Mouse (Mus musculus) liver, embryonic 13.5 days (tissue): Measurements from ENCODE around the gene Ccdc134. TPM values are rescaled to one million over a fixed set of nuclear protein-coding genes. Genes with fewer than 3 reads are reported as not detected.
A peak's percentile ranks its signal among the peaks of the same experiment; 100 is the strongest.

Experiments used
- ATAC-seq: fragments of 200-750 bp; cut with Nextera tagmentation; 2 replicates; pipeline ENCODE4 v1.8.0; 2017; ENCODE audit warnings: low read depth, mild to moderate bottlenecking, moderate number of reproducible peaks, moderate library complexity
- DNase-seq: peaks from one replicate; pipeline ENCODE4 v3.0.0; 2022
- H3K27ac ChIP-seq: fragments of 300-500 bp; sonication (generic); 2 replicates; pipeline ENCODE4 v1.5.1; 2015; ENCODE audit warnings: moderate library complexity, mild to moderate bottlenecking, inconsistent platforms
- H3K27me3 ChIP-seq: fragments of 300-500 bp; sonication (generic); 2 replicates; pipeline ENCODE4 v1.6.1; 2015; ENCODE audit warnings: mild to moderate bottlenecking, inconsistent platforms
- H3K36me3 ChIP-seq: fragments of 300-500 bp; sonication (generic); 2 replicates; pipeline ENCODE4 v1.6.1; 2015; ENCODE audit warnings: mild to moderate bottlenecking, inconsistent platforms
- H3K4me1 ChIP-seq: fragments of 300-500 bp; sonication (generic); replicated peaks from 2 replicates; pipeline ENCODE4 v1.6.1; 2015; ENCODE audit warnings: inconsistent platforms
- H3K4me2 ChIP-seq: fragments of 300-500 bp; sonication (generic); 2 replicates; pipeline ENCODE4 v1.6.1; 2015; ENCODE audit warnings: inconsistent platforms, mild to moderate bottlenecking, moderate library complexity
- H3K4me3 ChIP-seq: fragments of 300-500 bp; sonication (generic); replicated peaks from 2 replicates; pipeline ENCODE4 v1.5.1; 2015; ENCODE audit warnings: mild to moderate bottlenecking, inconsistent platforms
- H3K9ac ChIP-seq: fragments of 300-500 bp; sonication (generic); 2 replicates; pipeline ENCODE4 v1.6.1; 2015; ENCODE audit warnings: mild to moderate bottlenecking, inconsistent platforms
- H3K9me3 ChIP-seq: fragments of 300-500 bp; sonication (generic); replicated peaks from 2 replicates; pipeline ENCODE4 v1.6.1; 2016; ENCODE audit warnings: inconsistent platforms
- WGBS: fragments of 180-500 bp; shearing (Covaris S2); methylation state at CpG from one replicate; pipeline ENCODE4 v1.1.7; 2015; ENCODE audit not compliant: insufficient replicate concordance; 5-methylcytosine and 5-hydroxymethylcytosine counted together
- polyA plus RNA-seq: library from polyadenylated mRNA; unstranded; fragments of >200 nt; fragmentation: Nextera tagmentation; extraction: Ambion mirVana; gene quantifications from 2 replicates; pipeline ENCODE4 v1.2.1, GENCODE M21; 2015

Ccdc134 gene
- polyA plus RNA-seq, 1 experiment from 2014 or later: 8.2 TPM

DNA sequence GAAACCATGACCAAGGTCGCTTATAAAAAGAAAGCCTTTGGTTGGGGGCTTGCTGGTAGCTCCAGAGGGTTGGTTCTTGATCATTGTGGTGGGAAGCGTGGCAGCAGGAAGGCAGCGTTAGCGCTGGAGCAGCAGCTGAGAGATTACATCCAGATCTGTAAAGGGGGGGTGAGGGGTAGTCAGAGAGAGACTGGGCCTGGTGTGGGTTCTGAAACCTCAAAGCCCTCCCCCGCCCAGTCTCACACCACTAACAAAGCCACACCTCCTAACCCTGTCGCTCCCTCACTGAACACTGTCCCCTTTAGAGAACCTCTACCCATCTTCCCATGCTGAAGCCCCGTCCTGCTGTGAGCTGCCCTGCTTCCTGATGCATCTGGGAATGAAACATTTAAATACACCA, 2.9 kb downstream of the Ccdc134 start:
- WGBS: 41% methylated on average over 7 of the region's 7 CpGs
- H3K4me2 ChIP-seq: no peak overlapping the region
- no peaks in the 10 kb centered on the region for H3K9me3 ChIP-seq
- H3K27me3 ChIP-seq: no peaks in the 10 kb centered on the region
- H3K27ac ChIP-seq: no peak overlapping the region
- H3K9ac ChIP-seq: 0 out of 2 replicates have a peak overlapping the region, but pooled peaks have one; percentile 6
- H3K4me3 ChIP-seq: no peak overlapping the region
- no peak for ATAC-seq
- no peak for DNase-seq
- peaks cover 22% of the 10 kb centered on the region for H3K36me3 ChIP-seq
- peaks cover 35% of the 10 kb centered on the region for H3K4me1 ChIP-seq

DNA sequence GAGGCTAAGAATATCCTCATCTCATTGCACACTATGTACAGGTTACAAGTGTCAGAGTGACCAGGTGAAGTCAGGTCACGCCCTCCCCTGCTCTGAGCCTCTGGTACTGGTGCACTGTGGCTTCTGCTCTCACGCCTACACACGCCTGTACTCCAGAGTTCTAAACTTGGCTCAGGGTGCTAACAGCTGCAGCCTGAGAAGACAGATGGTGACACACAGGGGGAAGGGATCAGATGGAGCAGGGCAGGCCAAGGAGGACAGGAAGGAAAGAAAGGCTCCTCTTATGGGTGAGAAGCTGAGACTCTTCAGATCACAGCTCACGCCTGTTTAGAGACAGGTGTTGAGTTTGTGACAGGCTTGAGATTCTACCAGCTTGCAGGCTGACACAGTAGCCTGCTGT, 7.7 kb downstream of the Ccdc134 start:
- no peak for DNase-seq
- Histone ChIP-seq H3K4me3 (no peak overlapping the region), H3K4me2 (no peak overlapping the region), H3K9me3 (no peaks in the 10 kb centered on the region), H3K36me3 (peaks cover 28% of the 10 kb centered on the region), H3K4me1 (peaks cover 12% of the 10 kb centered on the region), H3K9ac (no peak overlapping the region), H3K27ac (no peak overlapping the region), H3K27me3 (no peaks in the 10 kb centered on the region)
- WGBS: 80% methylated on average over 4 of the region's 4 CpGs
- no peak for ATAC-seq

GRCm38 (mm10) chr15:82138565-82138964, 10.8 kb downstream of the Ccdc134 start:
- Histone ChIP-seq H3K9ac (no peak overlapping the region), H3K4me1 (peaks cover 13% of the 10 kb centered on the region), H3K36me3 (peaks cover 31% of the 10 kb centered on the region), H3K27ac (no peak overlapping the region), H3K4me2 (no peak overlapping the region), H3K9me3 (no peaks in the 10 kb centered on the region), H3K27me3 (no peaks in the 10 kb centered on the region), H3K4me3 (no peak overlapping the region)
- ATAC-seq (no peak), DNase-seq (peak; percentile 41)
- WGBS: 53% methylated on average over 4 of the region's 4 CpGs

DNA sequence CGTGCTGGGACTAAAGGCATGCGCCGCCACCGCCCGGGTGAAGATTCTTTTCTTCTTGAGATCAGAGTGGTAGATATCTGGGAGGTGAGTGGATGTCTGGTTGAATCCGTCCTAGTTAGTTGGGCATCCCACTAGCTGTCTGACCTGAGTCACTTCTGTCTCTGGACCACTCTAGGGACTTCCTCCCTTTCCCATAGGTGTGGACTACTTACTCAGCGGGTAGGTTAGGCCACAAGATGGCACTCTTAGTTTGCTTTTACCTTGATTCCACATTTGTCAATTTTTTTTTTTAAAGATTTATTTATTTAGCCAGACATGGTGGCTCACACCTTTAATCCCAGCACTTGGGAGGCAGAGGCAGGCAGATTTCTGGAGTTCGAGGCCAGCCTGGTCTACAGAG, 11.5 kb downstream of the Ccdc134 start:
- H3K27ac ChIP-seq: no peak overlapping the region
- DNase-seq: no peak
- WGBS: 85% methylated on average over 8 of the region's 8 CpGs

DNA sequence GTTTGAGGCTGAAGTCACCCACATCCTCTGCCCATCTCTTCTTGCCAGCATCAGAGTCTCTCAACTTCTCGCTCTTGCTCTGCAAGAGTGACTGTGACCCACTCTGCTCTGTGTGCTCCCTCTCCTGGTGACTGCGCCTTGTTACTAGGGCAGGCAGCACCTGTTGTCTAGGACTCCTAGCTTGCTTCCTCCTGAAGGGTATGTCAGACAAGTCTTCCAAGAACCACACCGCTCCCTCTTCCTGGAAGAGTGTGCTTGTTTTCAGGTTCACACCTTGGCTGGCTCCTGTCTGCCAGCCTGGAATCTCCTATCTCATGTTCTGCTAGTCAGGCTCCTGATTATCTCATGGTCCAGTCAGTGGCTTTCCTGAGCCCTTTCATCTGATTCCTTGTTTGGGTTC, 12.6 kb downstream of the Ccdc134 start:
- WGBS: 88% methylated on average over 3 of the region's 3 CpGs
- Histone ChIP-seq H3K9me3 (no peaks in the 10 kb centered on the region), H3K4me2 (no peak overlapping the region), H3K4me1 (peaks cover 31% of the 10 kb centered on the region), H3K36me3 (peaks cover 26% of the 10 kb centered on the region), H3K27me3 (no peaks in the 10 kb centered on the region), H3K27ac (no peak overlapping the region), H3K9ac (peak overlapping the region; percentile 36; the same call in 1 of the 2 replicates), H3K4me3 (no peak overlapping the region)
- ATAC-seq (no peak), DNase-seq (no peak)

More for the DNA sequence above, 11.5 kb downstream of the Ccdc134 start:
- peaks cover 20% of the 10 kb centered on the region for H3K4me1 ChIP-seq
- H3K4me2 ChIP-seq: no peak overlapping the region
- H3K9me3 ChIP-seq: no peaks in the 10 kb centered on the region
- no peak for ATAC-seq
- H3K27me3 ChIP-seq: no peaks in the 10 kb centered on the region
- no peak overlapping the region for H3K4me3 ChIP-seq
- peaks cover 31% of the 10 kb centered on the region for H3K36me3 ChIP-seq
- H3K9ac ChIP-seq: no peak overlapping the region

GRCm38 (mm10) chr15:82144157-82144556, 16.4 kb downstream of the Ccdc134 start:
- Histone ChIP-seq H3K27me3 (no peaks in the 10 kb centered on the region), H3K4me2 (no peak overlapping the region), H3K36me3 (peaks cover 18% of the 10 kb centered on the region), H3K9me3 (no peaks in the 10 kb centered on the region), H3K9ac (no peak overlapping the region), H3K27ac (peak overlapping the region; percentile 56), H3K4me3 (no peak overlapping the region), H3K4me1 (peaks cover 59% of the 10 kb centered on the region)
- WGBS: 75% methylated on average over 5 of the region's 5 CpGs
- DNase-seq: no peak
- ATAC-seq: no peak

- Histone ChIP-seq H3K9me3 (no peaks in the 10 kb centered on the region), H3K27me3 (no peaks in the 10 kb centered on the region), H3K4me1 (peaks cover 64% of the 10 kb centered on the region), H3K4me2 (0 out of 2 replicates have a peak overlapping the region, but pooled peaks have one; percentile 90), H3K27ac (peak overlapping the region; percentile 94), H3K4me3 (no peak overlapping the region), H3K9ac (peak overlapping the region; percentile 73), H3K36me3 (peaks cover 16% of the 10 kb centered on the region)
- DNase-seq: peak; percentile 11
- 13% methylated on average over 2 of the region's 2 CpGs for WGBS
- no peak for ATAC-seq
These were observed 17.7 kb downstream of the Ccdc134 start for GRCm38 (mm10) chr15:82145408-82145807.

GRCm38 (mm10) chr15:82145851-82146769, 18.4 kb downstream of the Ccdc134 start:
- ATAC-seq: peak; percentile 1
- Histone ChIP-seq H3K9ac (peak overlapping the region; percentile 73), H3K9me3 (no peaks in the 10 kb centered on the region), H3K27ac (peak overlapping the region; percentile 94), H3K27me3 (no peaks in the 10 kb centered on the region), H3K36me3 (peaks cover 16% of the 10 kb centered on the region), H3K4me2 (peak overlapping the region; percentile 90), H3K4me3 (peak overlapping the region; percentile 96), H3K4me1 (peaks cover 64% of the 10 kb centered on the region)
- DNase-seq: peak; percentile 13
- WGBS: 15% methylated on average over 11 of the region's 11 CpGs

DNA sequence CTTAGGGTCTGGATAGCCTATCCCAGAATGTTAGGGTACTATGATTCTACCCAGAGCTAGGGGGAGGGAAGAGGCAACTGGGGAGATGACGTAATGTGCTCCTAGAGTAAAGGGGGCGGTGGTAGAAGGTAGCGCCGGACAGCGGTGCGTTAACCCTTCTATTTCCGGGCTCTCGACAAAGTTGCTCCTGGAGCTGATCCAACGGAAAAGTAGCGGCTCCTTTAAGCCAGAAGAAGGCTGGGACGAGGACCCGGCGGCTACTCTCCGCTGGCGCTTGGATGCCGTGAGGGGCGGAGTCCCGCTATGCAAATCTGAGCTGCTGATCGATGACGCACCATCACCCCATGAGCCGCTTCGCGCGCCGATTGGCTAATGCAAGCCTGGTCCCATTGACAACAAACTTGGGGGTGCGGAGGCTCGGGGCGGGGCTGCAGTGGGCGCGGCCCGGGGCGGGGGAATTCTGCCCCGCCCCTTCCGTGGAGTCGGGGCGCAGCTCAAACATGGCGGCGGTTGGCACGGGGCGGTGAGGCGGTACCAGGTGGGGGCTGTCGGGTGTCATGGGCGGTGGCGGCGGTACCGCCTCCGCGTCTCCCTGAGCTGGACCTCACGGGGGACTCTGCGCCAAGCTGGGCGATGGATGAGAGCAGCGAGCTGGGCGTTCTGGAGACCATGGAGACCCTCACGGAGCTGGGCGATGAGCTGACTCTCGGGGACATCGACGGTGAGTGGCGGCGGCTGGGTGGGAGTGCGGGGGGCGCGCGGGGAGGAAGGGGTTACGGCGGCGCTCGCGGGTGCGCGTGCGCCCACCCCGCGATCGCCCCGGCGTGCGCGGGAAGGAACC, 19.3 kb downstream of the Ccdc134 start, which contains the start of gene Srebf2:
TSS of gene Srebf2 (plus strand) at position 412 of the 841 bp plus-strand sequence.
- Histone ChIP-seq H3K9ac (peak within 1 kb of the TSS; percentile 99), H3K4me2 (peak within 1 kb of the TSS; percentile 90), H3K27me3 (no peaks in the 10 kb centered on the region), H3K27ac (peak within 1 kb of the TSS; percentile 94), H3K4me3 (peak within 1 kb of the TSS; percentile 96), H3K4me1 (peaks cover 71% of the 10 kb centered on the region), H3K36me3 (peaks cover 7% of the 10 kb centered on the region), H3K9me3 (no peaks in the 10 kb centered on the region)
- under 1% methylated on average over 78 of the region's 79 CpGs for WGBS
- ATAC-seq (peak; percentile 89), DNase-seq (peak; percentile 98)

DNA sequence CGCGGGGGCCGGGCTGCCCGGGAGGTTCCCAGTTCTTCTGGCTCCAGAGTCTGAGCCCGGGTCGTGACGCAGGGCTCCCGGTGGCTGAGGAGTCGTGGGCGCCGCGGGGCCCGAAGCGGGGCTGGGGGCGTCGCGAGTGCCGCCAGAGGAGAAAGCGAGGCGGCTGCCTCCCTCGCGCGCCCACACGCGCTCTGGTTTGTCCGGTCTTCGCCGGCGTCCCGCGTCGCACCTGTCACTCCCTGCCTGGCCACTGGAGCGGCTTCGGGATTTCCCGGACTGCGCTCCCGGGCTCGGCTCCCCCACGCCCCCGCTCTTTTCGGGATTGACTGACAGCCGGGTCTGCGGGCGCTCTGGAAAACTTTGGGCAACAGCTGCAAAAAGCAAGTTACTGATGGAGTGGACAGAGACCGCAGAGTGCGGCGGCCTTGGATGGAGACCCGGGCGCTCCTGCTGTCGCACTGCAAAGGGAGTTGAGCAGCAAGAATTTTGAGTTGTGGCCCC, 19.9 kb downstream of the Ccdc134 start:
- under 1% methylated on average over 46 of the region's 50 CpGs for WGBS
- peak overlapping the region; percentile 99 for H3K9ac ChIP-seq
- H3K4me3 ChIP-seq: peak overlapping the region; percentile 96
- H3K27ac ChIP-seq: peak overlapping the region; percentile 93
- DNase-seq (peak; percentile 55), ATAC-seq (peak; percentile 6; the same call in 1 of the 2 replicates)
- no peaks in the 10 kb centered on the region for H3K9me3 ChIP-seq
- peaks cover 78% of the 10 kb centered on the region for H3K4me1 ChIP-seq
- H3K27me3 ChIP-seq: no peaks in the 10 kb centered on the region
- peak overlapping the region; percentile 90 for H3K4me2 ChIP-seq
- peaks cover 7% of the 10 kb centered on the region for H3K36me3 ChIP-seq

GRCm38 (mm10) chr15:82148510-82148911, 20.8 kb downstream of the Ccdc134 start:
- Histone ChIP-seq H3K4me3 (peak overlapping the region; percentile 96), H3K27ac (peak overlapping the region; percentile 93), H3K9ac (peak overlapping the region; percentile 99), H3K9me3 (no peaks in the 10 kb centered on the region), H3K36me3 (peaks cover 7% of the 10 kb centered on the region), H3K4me2 (peak overlapping the region; percentile 90), H3K27me3 (no peaks in the 10 kb centered on the region), H3K4me1 (peaks cover 85% of the 10 kb centered on the region)
- 17% methylated on average over 9 of the region's 9 CpGs for WGBS
- peak; percentile 16 for DNase-seq
- no peak for ATAC-seq
